Mouse (Mus musculus) kidney, adult 9 months (tissue): Measurements from ENCODE around the gene Ncbp3.
A peak's percentile ranks its signal among the peaks of the same experiment; 100 is the strongest.

ENCODE experiments used
- DNase-seq: peaks from one replicate; pipeline ENCODE4 v3.0.0; 2022

Ncbp3 gene

GRCm38 (mm10) chr11:73090283-73090682 lies 42.7 kb downstream of the Ncbp3 start, which contains the start of gene Itgae:
TSS of gene Itgae (plus strand) at chr11:73090583.
- no peak for DNase-seq

- DNase-seq = no peak
Measured at GRCm38 (mm10) chr11:73090826-73091225, 43.2 kb downstream of the Ncbp3 start.

GRCm38 (mm10) chr11:73092057-73092456 lies 44.5 kb downstream of the Ncbp3 start:
- DNase-seq = peak; percentile 26

GRCm38 (mm10) chr11:73092877-73093276 lies 45.3 kb downstream of the Ncbp3 start:
- DNase-seq = no peak

- DNase-seq = no peak
Measured at GRCm38 (mm10) chr11:73094231-73094995, 46.8 kb downstream of the Ncbp3 start.

- DNase-seq = no peak
Measured at GRCm38 (mm10) chr11:73098860-73099259, 51.3 kb downstream of the Ncbp3 start.

- DNase-seq = no peak
Measured at GRCm38 (mm10) chr11:73099976-73100750, 52.6 kb downstream of the Ncbp3 start.

- no peak for DNase-seq
Measured at GRCm38 (mm10) chr11:73101308-73101707, 53.7 kb downstream of the Ncbp3 start.

- DNase-seq = no peak
Measured at GRCm38 (mm10) chr11:73105246-73105645, 57.7 kb downstream of the Ncbp3 start.

- peak; percentile 62 for DNase-seq
Measured at GRCm38 (mm10) chr11:73107358-73107757, 59.8 kb downstream of the Ncbp3 start.

GRCm38 (mm10) chr11:73108195-73108897 lies 60.8 kb downstream of the Ncbp3 start:
- no peak for DNase-seq

GRCm38 (mm10) chr11:73108898-73109625 lies 61.5 kb downstream of the Ncbp3 start:
- no peak for DNase-seq

GRCm38 (mm10) chr11:73109941-73110340 lies 62.4 kb downstream of the Ncbp3 start:
- no peak for DNase-seq

GRCm38 (mm10) chr11:73111414-73111813 lies 63.8 kb downstream of the Ncbp3 start:
- no peak for DNase-seq

GRCm38 (mm10) chr11:73126495-73126894 lies 78.9 kb downstream of the Ncbp3 start:
- no peak for DNase-seq

GRCm38 (mm10) chr11:73131020-73131419 lies 83.4 kb downstream of the Ncbp3 start:
- peak; percentile 58 for DNase-seq

- DNase-seq = no peak
Measured at GRCm38 (mm10) chr11:73132999-73133398, 85.4 kb downstream of the Ncbp3 start.

- DNase-seq = no peak
Measured at GRCm38 (mm10) chr11:73134222-73134621, 86.6 kb downstream of the Ncbp3 start.

- no peak for DNase-seq
Measured at GRCm38 (mm10) chr11:73136587-73136986, 89.0 kb downstream of the Ncbp3 start.

GRCm38 (mm10) chr11:73137116-73137515 lies 89.5 kb downstream of the Ncbp3 start:
- peak; percentile 22 for DNase-seq

- peak; percentile 92 for DNase-seq
Measured at GRCm38 (mm10) chr11:73137591-73138501, 90.3 kb downstream of the Ncbp3 start, which contains the start of gene Haspin. TSS of gene Haspin (minus strand) at chr11:73138294.
